Mouse (Mus musculus) hematopoietic stem cell, adult 5-6 weeks (primary cell): ENCODE data around the gene Gm49354. TPM values are rescaled to one million over a fixed set of nuclear protein-coding genes. Genes with fewer than 3 reads are reported as not detected.
"Not testable (repeated sequence)": the region's sequence is repeated elsewhere in the genome, so short reads cannot be mapped to it uniquely, and the experiment has no call there.

ENCODE experiments used
- ATAC-seq, 2 experiments: fragments of 125-278 bp in 1 of 2; replicated peaks in 1 of 2; 2 replicates each; pipeline ENCODE4 v1.8.0; 2016 to 2017; ENCODE audit warnings: inconsistent platforms in 2 of 2, mild to moderate bottlenecking in 2 of 2, moderate number of reproducible peaks in 2 of 2, low read depth in 1 of 2, moderate TSS enrichment in 1 of 2; ENCODE audit not compliant: low FRiP score in 2 of 2, poor library complexity in 2 of 2, severe bottlenecking in 2 of 2, insufficient read depth in 1 of 2, low TSS enrichment in 1 of 2
- total RNA-seq: library from RNA; stranded (forward); fragments of 172-1452, 232-1000 nt; gene quantifications from 2 replicates; pipeline ENCODE4 v1.2.3, GENCODE M21; 2017

Gene Gm49354
- total RNA-seq, 1 experiment from 2014 or later, result 18.4 TPM

DNA sequence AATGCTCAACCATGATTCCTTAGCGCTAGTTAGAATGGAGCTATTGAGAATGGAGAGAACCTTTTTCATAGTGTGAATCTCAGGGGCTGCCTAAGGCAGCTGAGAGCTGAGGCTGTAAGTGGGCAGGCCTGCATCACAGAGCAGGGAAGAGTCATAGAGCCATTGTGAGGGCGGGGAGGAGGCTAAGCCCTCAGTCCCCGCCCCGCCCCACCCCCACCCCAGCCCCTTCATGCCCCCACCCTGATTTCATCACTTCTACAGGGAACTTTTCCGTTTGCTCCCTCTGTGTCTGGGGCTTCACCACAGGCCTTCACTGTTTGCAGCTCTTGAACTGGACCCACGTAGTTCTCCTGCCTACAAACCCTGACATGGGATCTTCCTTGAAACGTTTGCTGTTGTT, 50.4 kb downstream of the Gm49354 start, which contains the start of gene Spata31d1d:
TSS of gene Spata31d1d (minus strand) at position 101 of the 400 bp plus-strand sequence.
- ATAC-seq, result no peak

DNA sequence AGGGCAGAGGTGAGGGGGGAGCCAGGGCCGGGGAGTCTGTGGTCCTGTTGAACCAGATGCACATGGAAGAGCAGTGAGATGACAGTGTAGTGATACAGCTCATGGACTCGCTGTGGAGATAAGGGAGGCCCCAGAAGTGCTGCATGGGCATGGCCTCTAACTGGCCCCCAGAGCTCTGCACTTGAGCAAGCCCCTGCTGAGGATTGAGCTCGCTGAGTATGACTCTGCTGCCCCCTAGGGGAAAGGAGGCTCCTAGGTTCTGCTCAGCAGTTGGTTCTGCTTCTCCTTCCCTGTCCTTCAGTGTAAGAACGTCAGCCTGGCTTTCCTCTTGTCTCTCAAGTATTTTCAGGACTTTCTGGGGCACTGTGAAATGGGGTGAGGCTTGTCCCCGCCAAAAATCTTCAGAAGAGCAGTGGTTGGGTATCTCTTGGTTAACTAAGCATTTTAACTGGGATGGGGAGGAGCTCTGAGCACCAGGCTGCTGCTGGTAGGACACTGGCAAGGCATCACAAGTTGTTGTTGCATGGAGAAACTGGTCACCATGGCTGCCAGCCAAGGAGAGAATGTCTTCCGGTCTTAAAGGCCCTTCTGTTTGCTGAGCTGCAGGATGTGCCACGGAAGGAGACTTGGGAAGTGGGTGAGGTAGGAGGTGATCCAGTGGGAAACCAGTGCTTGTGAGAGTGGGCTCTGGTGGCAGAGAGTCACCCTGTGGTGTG, 53.5 kb downstream of the Gm49354 start:
- peak; percentile 91 to 92 for ATAC-seq

DNA sequence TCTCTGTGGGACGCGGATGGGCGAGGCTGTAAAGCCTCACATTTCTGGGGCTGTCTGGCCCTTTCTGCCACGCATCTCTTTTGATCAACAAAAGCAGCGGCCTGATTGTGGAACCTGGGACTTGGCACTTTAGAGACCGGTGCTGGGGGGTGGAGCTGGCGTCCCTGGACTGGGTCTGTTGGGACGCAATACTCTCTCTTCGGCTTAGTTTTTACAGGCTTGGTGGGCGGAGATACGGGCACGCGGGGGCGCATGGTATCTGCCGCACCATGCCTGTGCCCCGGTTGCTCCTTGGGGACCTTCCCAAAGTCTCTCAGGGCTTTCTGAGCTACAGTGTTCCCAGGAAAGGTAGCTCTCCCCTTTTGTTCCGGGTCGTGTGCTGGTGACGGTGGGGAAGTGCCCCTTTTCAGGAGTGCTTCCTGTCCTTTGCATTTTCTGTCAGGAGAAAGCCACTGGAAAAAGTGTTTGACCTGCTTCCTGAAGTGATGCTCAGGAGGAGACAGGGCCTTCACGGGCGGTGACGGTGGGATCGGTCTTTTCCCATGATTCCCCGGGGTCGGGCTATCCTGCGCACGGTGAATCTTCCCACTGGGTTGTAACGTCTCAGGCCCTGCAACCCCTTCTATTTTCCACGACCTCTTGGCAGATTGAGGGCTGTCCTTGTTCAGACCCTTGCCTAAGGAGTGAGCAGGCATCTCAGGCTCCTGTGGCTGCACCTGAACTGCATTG, 55.7 kb downstream of the Gm49354 start:
- ATAC-seq, result no peak

DNA sequence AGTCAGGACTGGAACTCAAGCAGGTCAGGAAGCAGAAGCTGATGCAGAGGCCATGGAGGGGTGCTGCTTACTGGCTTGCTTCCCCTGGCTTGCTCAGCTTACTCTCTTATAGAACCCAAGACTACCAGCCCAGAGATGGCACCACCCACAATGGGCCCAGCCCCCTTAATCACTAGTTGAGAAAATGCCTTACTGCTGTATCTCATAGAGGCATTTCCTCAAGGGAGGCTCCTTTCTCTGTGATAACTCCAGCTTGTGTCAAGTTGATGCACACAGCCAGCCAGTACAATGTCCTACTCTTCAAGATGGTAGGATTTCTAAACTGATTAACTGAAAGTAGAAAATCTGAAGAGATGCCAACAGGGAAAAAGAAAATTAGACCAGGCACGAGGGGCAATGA, 60.0 kb downstream of the Gm49354 start:
- ATAC-seq, result not testable (repeated sequence)

DNA sequence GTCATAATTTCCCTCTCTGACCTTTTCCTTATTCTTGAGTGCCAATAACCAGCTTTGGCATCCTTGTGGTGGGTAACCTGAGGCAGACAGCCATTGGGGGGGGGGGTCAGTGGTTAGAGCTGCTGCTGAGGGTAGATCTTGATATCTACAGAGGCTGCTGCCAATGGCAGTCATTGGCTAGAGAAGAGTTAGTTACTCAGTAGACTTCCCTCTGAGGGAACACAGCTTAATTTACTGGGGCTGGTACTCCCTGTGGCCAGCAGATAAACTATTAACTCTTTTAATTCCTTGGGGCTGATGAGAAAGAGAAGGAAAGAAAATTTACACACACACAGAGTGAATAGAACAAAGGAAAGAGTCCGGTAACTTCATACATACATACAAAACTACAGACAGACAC, 62.6 kb downstream of the Gm49354 start:
- ATAC-seq, result no peak

DNA sequence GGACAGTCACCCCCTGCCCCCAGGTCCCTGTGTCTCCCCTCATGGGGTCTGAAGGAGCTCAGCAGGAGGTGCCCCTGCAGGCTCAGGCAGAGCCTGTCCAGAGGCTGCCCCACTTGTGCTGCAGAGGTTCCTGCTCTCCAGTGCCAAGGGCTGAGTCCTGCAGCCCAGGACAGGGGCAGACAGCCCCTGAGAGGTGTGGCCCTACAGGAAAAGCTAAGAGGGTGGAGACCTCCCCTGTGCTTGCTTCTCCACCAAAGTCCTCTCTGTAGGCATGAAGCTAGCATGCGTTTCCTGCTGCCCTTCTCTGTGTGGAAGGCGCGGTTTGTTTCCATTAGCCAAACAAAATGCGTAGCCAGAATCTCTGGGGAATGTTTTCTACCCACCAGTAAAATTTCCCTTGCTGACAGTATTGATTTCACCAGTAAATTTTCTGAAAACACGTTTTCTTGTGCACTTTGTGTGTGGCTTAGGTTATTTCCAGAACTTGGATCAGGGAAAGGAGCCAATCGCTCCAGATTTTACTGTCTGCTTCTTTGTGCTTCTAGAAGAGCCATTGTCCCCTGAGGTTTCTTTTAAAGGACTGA, 63.1 kb downstream of the Gm49354 start:
- ATAC-seq, result peak; percentile 58 to 64; a peak in 3 of 4 replicates

DNA sequence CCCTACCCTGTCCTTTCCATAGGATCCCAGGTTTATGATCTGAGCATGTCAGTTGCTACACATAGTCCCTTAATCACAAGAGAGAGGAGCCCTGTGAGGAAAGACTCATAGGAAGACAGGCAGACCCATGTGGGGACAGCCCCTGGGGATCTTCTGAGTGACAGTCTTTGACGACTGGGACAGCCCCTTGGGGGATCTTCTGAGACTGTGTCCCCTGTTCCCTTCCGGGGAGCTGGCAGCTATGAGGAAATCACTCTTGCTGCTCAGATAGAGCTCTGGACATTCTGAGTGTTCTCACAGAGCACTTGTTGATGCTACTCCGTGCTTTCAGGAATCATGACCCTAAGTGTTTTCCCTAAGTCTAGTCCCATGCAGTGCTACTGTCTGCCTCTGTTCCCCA, 68.3 kb downstream of the Gm49354 start:
- no peak for ATAC-seq

DNA sequence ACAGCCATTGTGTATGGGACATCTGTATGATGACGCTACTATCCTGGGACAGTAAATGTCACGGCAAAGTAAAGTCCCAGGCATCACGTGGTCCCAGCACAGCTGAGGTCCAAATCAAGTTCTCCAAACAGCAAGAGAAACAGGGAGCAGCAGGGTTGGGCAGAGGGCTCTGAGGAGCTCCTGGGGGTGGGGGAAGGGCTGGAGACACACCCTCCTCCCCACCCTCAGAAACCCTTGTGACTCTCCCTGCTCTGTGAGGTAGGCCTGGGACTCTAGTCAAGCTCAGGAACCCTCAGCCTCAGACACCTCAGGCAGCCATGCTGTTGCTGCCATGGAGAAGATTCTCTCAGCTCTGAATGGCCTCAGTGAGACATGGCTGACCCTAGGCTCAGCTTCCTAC, 70.1 kb downstream of the Gm49354 start, which contains the start of gene Spata31d1b:
TSS of gene Spata31d1b (plus strand) at position 301 of the 400 bp plus-strand sequence.
- not testable (repeated sequence) for ATAC-seq

DNA sequence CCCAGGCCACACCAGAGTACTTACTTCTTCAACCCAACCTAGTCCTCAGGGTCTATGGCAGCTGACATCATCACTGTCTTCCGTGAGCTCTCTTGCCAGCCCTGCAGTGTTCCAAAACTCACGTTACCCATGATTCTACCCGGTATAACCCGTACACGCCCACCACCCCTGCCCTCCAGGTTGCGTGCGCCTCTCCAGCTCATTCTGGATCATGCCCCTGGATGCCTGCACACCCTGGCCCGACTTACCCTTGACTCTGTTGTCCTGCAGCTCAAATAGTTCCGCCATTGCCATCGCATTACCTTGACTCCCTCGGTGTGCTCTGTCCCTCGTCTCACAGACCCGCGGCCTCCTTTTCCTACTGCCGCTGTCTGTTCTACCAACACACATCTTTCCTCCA, 71.8 kb downstream of the Gm49354 start, which contains the start of gene Spata31d1a:
TSS of gene Spata31d1a (minus strand) at position 101 of the 400 bp plus-strand sequence.
- 0 out of 4 replicates have a peak, but pooled peaks of 1 of the 2 experiments have one; percentile 22 for ATAC-seq

Other genes starting within 250 kb of the Gm49354 start
- 42.8 and 84.4 TPM in 2 replicates for gene Agtpbp1, start 197.0 kb downstream of the Gm49354 start, total RNA-seq
- gene Naa35, start 197.0 kb downstream of the Gm49354 start, total RNA-seq, result 58.2 and 78.1 TPM in 2 replicates
- gene Golm1, start 106.4 kb downstream of the Gm49354 start, total RNA-seq, result 29.8 and 41.9 TPM in 2 replicates
- not detected in 2 replicates for gene 4921517D22Rik, start 88.1 kb downstream of the Gm49354 start, total RNA-seq
- gene Spata31d1a, start 71.9 kb downstream of the Gm49354 start, total RNA-seq, result not detected in 2 replicates
- gene Spata31d1b, start 70.0 kb downstream of the Gm49354 start, total RNA-seq, result not detected in 2 replicates
- not detected in 2 replicates for gene Spata31d1d, start 50.5 kb downstream of the Gm49354 start, total RNA-seq
- gene 1700014D04Rik, start 35.5 kb downstream of the Gm49354 start, total RNA-seq, result 0.25 TPM in 1 of 2 replicates, not detected in the other
- 64.3 and 67.8 TPM in 2 replicates for gene Isca1, start 12.4 kb downstream of the Gm49354 start, total RNA-seq
- 207 and 246 TPM in 2 replicates for gene Tut7, start 40.9 kb upstream of the Gm49354 start, total RNA-seq